Mouse (Mus musculus): Measurements from ENCODE around the gene Bag6. TPM values are rescaled to one million over a fixed set of nuclear protein-coding genes. Genes with fewer than 3 reads are reported as not detected.
A peak's percentile ranks its signal among the peaks of the same experiment; 100 is the strongest.

Bag6 gene
- polyA plus RNA-seq, 3 experiments from 2014 or later, result 25.4 to 33.8 (median 29.1) TPM

GRCm38 (mm10) chr17:35195631-35196320, 60.8 kb downstream of the Bag6 start:
- peak; percentile 41 for ATAC-seq

- ATAC-seq, result no peak
These were observed 61.3 kb downstream of the Bag6 start for GRCm38 (mm10) chr17:35196321-35196641.

Other genes with a start within 250 kb of the Bag6 start
- 1 to 10 TPM in 1 of 3 experiments, not detected in 2; 1.4 TPM for gene C2, start 236.9 kb upstream of the Bag6 start, polyA plus RNA-seq (2017; shearing (Covaris generic))
- gene Ehmt2, start 236.7 kb upstream of the Bag6 start, polyA plus RNA-seq (2017; shearing (Covaris generic)), result 10 to 100 TPM; 27.1 to 32.6 (median 29.4) TPM
- gene Slc44a4, start 220.7 kb upstream of the Bag6 start, polyA plus RNA-seq (2017; shearing (Covaris generic)), result not detected
- gene Neu1, start 203.9 kb upstream of the Bag6 start, polyA plus RNA-seq (2017; shearing (Covaris generic)), result 10 to 100 TPM; 12.8 to 28.2 (median 27.6) TPM
- gene Hspa1b, start 175.9 kb upstream of the Bag6 start, polyA plus RNA-seq (2017; shearing (Covaris generic)), result under 1 TPM; 0.53 to 0.85 (median 0.80) TPM
- gene Gm20481, start 165.3 kb upstream of the Bag6 start, polyA plus RNA-seq (2017; shearing (Covaris generic)), result under 1 TPM in 1 of 3 experiments, not detected in 2; 0.94 TPM
- gene Hspa1a, start 163.0 kb upstream of the Bag6 start, polyA plus RNA-seq (2017; shearing (Covaris generic)), result 1 to 10 TPM in 2 of 3 experiments, under 1 TPM in 1; 0.74 to 2.3 (median 1.1) TPM
- not detected for gene Hspa1l, start 162.5 kb upstream of the Bag6 start, polyA plus RNA-seq (2017; shearing (Covaris generic))
- gene Lsm2, start 153.3 kb upstream of the Bag6 start, polyA plus RNA-seq (2017; shearing (Covaris generic)), result 10 to 100 TPM; 37.7 to 67.4 (median 40.0) TPM
- gene Vars, start 134.2 kb upstream of the Bag6 start, polyA plus RNA-seq (2017; shearing (Covaris generic)), result 10 to 100 TPM; 27.2 to 30.9 (median 30.8) TPM
- under 1 TPM in 2 of 3 experiments, not detected in 1; 0.10 to 0.28 TPM for gene Vwa7, start 118.6 kb upstream of the Bag6 start, polyA plus RNA-seq (2017; shearing (Covaris generic))
- gene Sapcd1, start 107.2 kb upstream of the Bag6 start, polyA plus RNA-seq (2017; shearing (Covaris generic)), result 1 to 10 TPM in 2 of 3 experiments, under 1 TPM in 1; 0.54 to 2.6 (median 1.4) TPM
- 1 to 10 TPM; 1.3 to 1.4 (median 1.4) TPM for gene Msh5, start 88.4 kb upstream of the Bag6 start, polyA plus RNA-seq (2017; shearing (Covaris generic))
- gene Clic1, start 85.2 kb upstream of the Bag6 start, polyA plus RNA-seq (2017; shearing (Covaris generic)), result 100 to 1,000 TPM; 487 to 766 (median 514) TPM
- 1 to 10 TPM in 2 of 3 experiments, under 1 TPM in 1; 0.91 to 3.0 (median 1.3) TPM for gene Ddah2, start 76.1 kb upstream of the Bag6 start, polyA plus RNA-seq (2017; shearing (Covaris generic))
- gene Ly6g6c, start 69.8 kb upstream of the Bag6 start, polyA plus RNA-seq (2017; shearing (Covaris generic)), result not detected
- gene Mpig6b, start 69.0 kb upstream of the Bag6 start, polyA plus RNA-seq (2017; shearing (Covaris generic)), result not detected
- gene Ly6g6e, start 58.3 kb upstream of the Bag6 start, polyA plus RNA-seq (2017; shearing (Covaris generic)), result not detected
- gene Ly6g6d, start 57.1 kb upstream of the Bag6 start, polyA plus RNA-seq (2017; shearing (Covaris generic)), result not detected
- not detected for gene Ly6g6f, start 49.6 kb upstream of the Bag6 start, polyA plus RNA-seq (2017; shearing (Covaris generic))
- 10 to 100 TPM; 22.3 to 26.3 (median 25.6) TPM for gene Abhd16a, start 45.9 kb upstream of the Bag6 start, polyA plus RNA-seq (2017; shearing (Covaris generic))
- gene Ly6g5c, start 26.9 kb upstream of the Bag6 start, polyA plus RNA-seq (2017; shearing (Covaris generic)), result not detected
- gene Ly6g5b, start 19.8 kb upstream of the Bag6 start, polyA plus RNA-seq (2017; shearing (Covaris generic)), result 1 to 10 TPM; 1.9 to 8.9 (median 3.9) TPM
- 10 to 100 TPM; 57.1 to 87.4 (median 74.3) TPM for gene Gpank1, start 13.7 kb upstream of the Bag6 start, polyA plus RNA-seq (2017; shearing (Covaris generic))
- gene Csnk2b, start 13.1 kb upstream of the Bag6 start, polyA plus RNA-seq (2017; shearing (Covaris generic)), result 100 to 1,000 TPM; 246 to 346 (median 344) TPM
- 10 to 100 TPM; 20.0 to 27.1 (median 25.1) TPM for gene D17H6S53E, start 8.8 kb upstream of the Bag6 start, polyA plus RNA-seq (2017; shearing (Covaris generic))
- not detected for gene Apom, start 3.1 kb upstream of the Bag6 start, polyA plus RNA-seq (2017; shearing (Covaris generic))
- gene Prrc2a, start 29.7 kb downstream of the Bag6 start, polyA plus RNA-seq (2017; shearing (Covaris generic)), result 100 to 1,000 TPM in 1 of 3 experiments, 10 to 100 TPM in 2; 47.1 to 105 (median 47.2) TPM
- 1 to 10 TPM in 2 of 3 experiments, under 1 TPM in 1; 0.79 to 5.4 (median 2.1) TPM for gene Aif1, start 40.9 kb downstream of the Bag6 start, polyA plus RNA-seq (2017; shearing (Covaris generic))
- gene Lst1, start 53.3 kb downstream of the Bag6 start, polyA plus RNA-seq (2017; shearing (Covaris generic)), result 10 to 100 TPM in 1 of 3 experiments, 1 to 10 TPM in 2; 6.4 to 11.2 (median 8.8) TPM
- 100 to 1,000 TPM; 112 to 242 (median 186) TPM for gene Ltb, start 59.3 kb downstream of the Bag6 start, polyA plus RNA-seq (2017; shearing (Covaris generic))
- gene Tnf, start 66.8 kb downstream of the Bag6 start, polyA plus RNA-seq (2017; shearing (Covaris generic)), result 10 to 100 TPM; 20.9 to 28.8 (median 24.9) TPM
- gene Lta, start 70.2 kb downstream of the Bag6 start, polyA plus RNA-seq (2017; shearing (Covaris generic)), result 100 to 1,000 TPM in 1 of 3 experiments, 10 to 100 TPM in 2; 34.4 to 113 (median 95.2) TPM
- gene Gm16181, start 85.7 kb downstream of the Bag6 start, polyA plus RNA-seq (2017; shearing (Covaris generic)), result under 1 TPM in 2 of 3 experiments, not detected in 1; 0.67 to 0.68 TPM
- gene Atp6v1g2, start 98.5 kb downstream of the Bag6 start, polyA plus RNA-seq (2017; shearing (Covaris generic)), result 1 to 10 TPM; 4.6 to 7.2 (median 5.9) TPM
- 1 to 10 TPM; 1.7 to 3.3 (median 1.9) TPM for gene Nfkbil1, start 100.6 kb downstream of the Bag6 start, polyA plus RNA-seq (2017; shearing (Covaris generic))
- 100 to 1,000 TPM; 194 to 276 (median 261) TPM for gene Ddx39b, start 106.6 kb downstream of the Bag6 start, polyA plus RNA-seq (2017; shearing (Covaris generic))
- 1,000 to 10,000 TPM; 4,089 to 4,363 (median 4,119) TPM for gene H2-D1, start 127.6 kb downstream of the Bag6 start, polyA plus RNA-seq (2017; shearing (Covaris generic))
- under 1 TPM in 2 of 3 experiments, not detected in 1; 0.23 to 0.24 TPM for gene H2-Q1, start 185.2 kb downstream of the Bag6 start, polyA plus RNA-seq (2017; shearing (Covaris generic))
- gene H2-Q2, start 207.1 kb downstream of the Bag6 start, polyA plus RNA-seq (2017; shearing (Covaris generic)), result 10 to 100 TPM in 2 of 3 experiments, 1 to 10 TPM in 1; 4.6 to 25.2 (median 21.9) TPM
- 10 to 100 TPM; 11.4 to 17.3 (median 16.4) TPM for gene H2-Q4, start 244.4 kb downstream of the Bag6 start, polyA plus RNA-seq (2017; shearing (Covaris generic))